Mouse (Mus musculus) liver, embryonic 11.5 days (tissue): Measurements from ENCODE around the gene Pcnx. TPM values are rescaled to one million over a fixed set of nuclear protein-coding genes. Genes with fewer than 3 reads are reported as not detected.

ENCODE experiments used
- ATAC-seq: fragments of 200-750 bp; cut with Nextera tagmentation; replicated peaks from 2 replicates; pipeline ENCODE4 v1.8.0; 2017; ENCODE audit warnings: moderate number of reproducible peaks, mild to moderate bottlenecking, moderate TSS enrichment, moderate library complexity; ENCODE audit not compliant: low FRiP score
- DNase-seq: peaks from one replicate; pipeline ENCODE4 v3.0.0-alpha.2; 2017; ENCODE audit warnings: low spot score
- H3K27ac ChIP-seq: fragments of 300-500 bp; sonication (generic); 2 replicates; pipeline ENCODE4 v1.5.1; 2014; ENCODE audit warnings: mild to moderate bottlenecking, low read depth, low read length, control low read depth
- H3K27me3 ChIP-seq: fragments of 300-500 bp; sonication (generic); replicated peaks from 2 replicates; pipeline ENCODE4 v1.6.1; 2014; ENCODE audit warnings: low read length, mixed read lengths; ENCODE audit not compliant: control insufficient read depth, insufficient read depth
- H3K36me3 ChIP-seq: fragments of 300-500 bp; sonication (generic); 2 replicates; pipeline ENCODE4 v1.6.1; 2014; ENCODE audit warnings: mild to moderate bottlenecking, low read length, moderate library complexity, mixed read lengths; ENCODE audit not compliant: control insufficient read depth, insufficient read depth
- H3K4me1 ChIP-seq: fragments of 300-500 bp; sonication (generic); replicated peaks from 2 replicates; pipeline ENCODE4 v1.6.1; 2014; ENCODE audit warnings: low read length, mixed read lengths; ENCODE audit not compliant: control insufficient read depth, insufficient read depth
- H3K4me2 ChIP-seq: fragments of 300-500 bp; sonication (generic); 2 replicates; pipeline ENCODE4 v1.6.1; 2014; ENCODE audit warnings: mild to moderate bottlenecking, control low read depth, moderate library complexity
- H3K4me3 ChIP-seq: fragments of 300-500 bp; sonication (generic); 2 replicates; pipeline ENCODE4 v1.5.1; 2014; ENCODE audit warnings: low read depth, low read length, control low read depth
- H3K9ac ChIP-seq: fragments of 300-500 bp; sonication (generic); 2 replicates; pipeline ENCODE4 v1.6.1; 2014; ENCODE audit warnings: low read depth, low read length, control low read depth
- H3K9me3 ChIP-seq: fragments of 300-500 bp; sonication (generic); 2 replicates; pipeline ENCODE4 v1.6.1; 2016; ENCODE audit warnings: low read length, inconsistent platforms, mixed read lengths; ENCODE audit not compliant: control insufficient read depth
- WGBS: fragments of 180-500 bp; shearing (Covaris S2); extraction: QIAGEN DNeasy Blood & Tissue Kit; methylation state at CpG from one replicate; pipeline ENCODE4 v1.1.7; 2014; 5-methylcytosine and 5-hydroxymethylcytosine counted together
- polyA plus RNA-seq: library from polyadenylated mRNA; unstranded; fragments of >200 nt; fragmentation: Nextera tagmentation; extraction: Ambion mirVana; gene quantifications from 2 replicates; pipeline ENCODE4 v1.2.1, GENCODE M21; 2014

Gene Pcnx
- polyA plus RNA-seq, 1 experiment from 2014 or later = 9.4 TPM

GRCm38 (mm10) chr12:81860308-81861181 lies 722 bp downstream of the Pcnx start:
- H3K27me3 ChIP-seq = peaks cover 3% of the 10 kb centered on the region

GRCm38 (mm10) chr12:81861199-81862085 lies 1.6 kb downstream of the Pcnx start:
- H3K9ac ChIP-seq = peak overlapping the region; percentile 66; the same call in 1 of the 2 replicates
- 44% methylated on average over 18 of the region's 18 CpGs for WGBS
- no peaks in the 10 kb centered on the region for H3K9me3 ChIP-seq
- H3K4me2 ChIP-seq = peak overlapping the region; percentile 87
- H3K4me1 ChIP-seq = peaks cover 13% of the 10 kb centered on the region
- peaks cover 3% of the 10 kb centered on the region for H3K27me3 ChIP-seq
- no peaks in the 10 kb centered on the region for H3K36me3 ChIP-seq
- no peak for ATAC-seq
- H3K27ac ChIP-seq = no peak overlapping the region
- peak; percentile 30 for DNase-seq
- peak overlapping the region; percentile 72 for H3K4me3 ChIP-seq

More at GRCm38 (mm10) chr12:81860308-81861181, 722 bp downstream of the Pcnx start:
- peak overlapping the region; percentile 66 for H3K9ac ChIP-seq
- DNase-seq (peak; percentile 69), ATAC-seq (peak; percentile 56; the same call in 1 of the 2 replicates)
- H3K4me2 ChIP-seq = peak overlapping the region; percentile 87
- peak overlapping the region; percentile 54 for H3K27ac ChIP-seq
- WGBS = under 1% methylated on average over 102 of the region's 107 CpGs
- H3K36me3 ChIP-seq = no peaks in the 10 kb centered on the region
- peaks cover 13% of the 10 kb centered on the region for H3K4me1 ChIP-seq
- no peaks in the 10 kb centered on the region for H3K9me3 ChIP-seq
- peak overlapping the region; percentile 72 for H3K4me3 ChIP-seq

GRCm38 (mm10) chr12:81862351-81862802 lies 2.6 kb downstream of the Pcnx start:
- H3K9ac ChIP-seq = no peak overlapping the region
- peaks cover 3% of the 10 kb centered on the region; the same call in 1 of the 2 replicates for H3K27me3 ChIP-seq
- H3K4me1 ChIP-seq = peaks cover 13% of the 10 kb centered on the region
- H3K27ac ChIP-seq = no peak overlapping the region
- no peaks in the 10 kb centered on the region for H3K36me3 ChIP-seq
- ATAC-seq (peak; percentile 46), DNase-seq (peak; percentile 51)
- no peak overlapping the region for H3K4me3 ChIP-seq
- H3K9me3 ChIP-seq = no peaks in the 10 kb centered on the region
- peak overlapping the region; percentile 87 for H3K4me2 ChIP-seq
- WGBS = 12% methylated on average over 8 of the region's 8 CpGs

- H3K4me3 ChIP-seq = no peak overlapping the region
- H3K4me1 ChIP-seq = peaks cover 13% of the 10 kb centered on the region
- no peak overlapping the region for H3K27ac ChIP-seq
- no peaks in the 10 kb centered on the region for H3K27me3 ChIP-seq
- no peak overlapping the region for H3K9ac ChIP-seq
- H3K9me3 ChIP-seq = no peaks in the 10 kb centered on the region
- no peaks in the 10 kb centered on the region for H3K36me3 ChIP-seq
- WGBS = 87% methylated on average over 4 of the region's 4 CpGs
- H3K4me2 ChIP-seq = no peak overlapping the region
- ATAC-seq (no peak), DNase-seq (peak; percentile 10)
Observed at GRCm38 (mm10) chr12:81863949-81864348, 4.1 kb downstream of the Pcnx start.

GRCm38 (mm10) chr12:81865183-81865582 lies 5.4 kb downstream of the Pcnx start:
- H3K4me2 ChIP-seq = no peak overlapping the region
- no peak overlapping the region; the same call in 1 of the 2 replicates for H3K27ac ChIP-seq

GRCm38 (mm10) chr12:81867316-81867715 lies 7.5 kb downstream of the Pcnx start:
- peaks cover 7% of the 10 kb centered on the region for H3K4me1 ChIP-seq
- no peak overlapping the region for H3K27ac ChIP-seq
- no peak overlapping the region for H3K4me2 ChIP-seq
- DNase-seq = no peak
- H3K36me3 ChIP-seq = no peaks in the 10 kb centered on the region
- ATAC-seq = no peak
- H3K4me3 ChIP-seq = no peak overlapping the region
- 84% methylated on average over 4 of the region's 4 CpGs for WGBS
- no peak overlapping the region for H3K9ac ChIP-seq
- H3K9me3 ChIP-seq = no peaks in the 10 kb centered on the region
- H3K27me3 ChIP-seq = no peaks in the 10 kb centered on the region

More at GRCm38 (mm10) chr12:81865183-81865582, 5.4 kb downstream of the Pcnx start:
- peaks cover 13% of the 10 kb centered on the region for H3K4me1 ChIP-seq
- DNase-seq = no peak
- no peak overlapping the region for H3K4me3 ChIP-seq
- no peaks in the 10 kb centered on the region for H3K27me3 ChIP-seq
- H3K9me3 ChIP-seq = no peaks in the 10 kb centered on the region
- no peak overlapping the region for H3K9ac ChIP-seq
- ATAC-seq = no peak
- H3K36me3 ChIP-seq = no peaks in the 10 kb centered on the region
- WGBS = 77% methylated on average over 6 of the region's 6 CpGs

GRCm38 (mm10) chr12:81869205-81869940 lies 9.6 kb downstream of the Pcnx start:
- H3K27me3 ChIP-seq = no peaks in the 10 kb centered on the region
- H3K9me3 ChIP-seq = no peaks in the 10 kb centered on the region
- ATAC-seq (no peak), DNase-seq (no peak)
- no peak overlapping the region for H3K4me3 ChIP-seq
- 68% methylated on average over 3 of the region's 3 CpGs for WGBS
- no peak overlapping the region for H3K9ac ChIP-seq
- H3K27ac ChIP-seq = no peak overlapping the region
- 0 out of 2 replicates have a peak, but pooled peaks cover 2% of the 10 kb centered on the region for H3K4me1 ChIP-seq
- no peak overlapping the region for H3K4me2 ChIP-seq
- H3K36me3 ChIP-seq = no peaks in the 10 kb centered on the region

- H3K4me2 ChIP-seq = no peak overlapping the region
- no peaks in the 10 kb centered on the region for H3K9me3 ChIP-seq
- no peak overlapping the region for H3K4me3 ChIP-seq
- H3K36me3 ChIP-seq = no peaks in the 10 kb centered on the region
- no peaks in the 10 kb centered on the region for H3K27me3 ChIP-seq
- no peak overlapping the region for H3K9ac ChIP-seq
- ATAC-seq (no peak), DNase-seq (no peak)
- 78% methylated on average over 4 of the region's 4 CpGs for WGBS
- H3K4me1 ChIP-seq = 0 out of 2 replicates have a peak, but pooled peaks cover 2% of the 10 kb centered on the region
- no peak overlapping the region for H3K27ac ChIP-seq
Observed at GRCm38 (mm10) chr12:81873345-81873744, 13.5 kb downstream of the Pcnx start.
